Mouse (Mus musculus) stomach, embryonic 14.5 days (tissue): Measurements from ENCODE around the gene 1700020A23Rik. TPM values are rescaled to one million over a fixed set of nuclear protein-coding genes. Genes with fewer than 3 reads are reported as not detected.
A peak's percentile ranks its signal among the peaks of the same experiment; 100 is the strongest.

Source experiments
- ATAC-seq: fragments of 200-750 bp; cut with Nextera tagmentation; 2 replicates; pipeline ENCODE4 v1.8.0; 2017; ENCODE audit warnings: low read depth, moderate TSS enrichment; ENCODE audit not compliant: insufficient number of reproducible peaks, insufficient read depth, low FRiP score
- H3K27ac ChIP-seq: fragments of 300-500 bp; sonication (generic); 2 replicates; pipeline ENCODE4 v1.5.1; 2014; ENCODE audit warnings: mild to moderate bottlenecking, low read length, moderate library complexity, mixed read lengths
- H3K27me3 ChIP-seq: fragments of 300-500 bp; sonication (generic); 2 replicates; pipeline ENCODE4 v1.6.1; 2014; ENCODE audit warnings: low read length, control low read depth, mixed read lengths; ENCODE audit not compliant: control insufficient read depth, insufficient read depth
- H3K36me3 ChIP-seq: fragments of 300-500 bp; sonication (generic); 2 replicates; pipeline ENCODE4 v1.6.1; 2014; ENCODE audit warnings: mild to moderate bottlenecking, control low read depth, low read length, moderate library complexity, mixed read lengths; ENCODE audit not compliant: control insufficient read depth, insufficient read depth
- H3K4me1 ChIP-seq: fragments of 300-500 bp; sonication (generic); 2 replicates; pipeline ENCODE4 v1.6.1; 2014; ENCODE audit warnings: low read length, control low read depth, mixed read lengths; ENCODE audit not compliant: control insufficient read depth, insufficient read depth
- H3K4me2 ChIP-seq: fragments of 300-500 bp; sonication (generic); replicated peaks from 2 replicates; pipeline ENCODE4 v1.6.1; 2014; ENCODE audit warnings: low read depth, low read length, control low read depth
- H3K4me3 ChIP-seq: fragments of 300-500 bp; sonication (generic); 2 replicates; pipeline ENCODE4 v1.5.1; 2014; ENCODE audit warnings: low read depth, low read length, control low read depth
- H3K9ac ChIP-seq: fragments of 300-500 bp; sonication (generic); replicated peaks from 2 replicates; pipeline ENCODE4 v1.6.1; 2014; ENCODE audit warnings: low read depth, mild to moderate bottlenecking, control low read depth, low read length, moderate library complexity, mixed read lengths
- H3K9me3 ChIP-seq: fragments of 300-500 bp; sonication (generic); 2 replicates; pipeline ENCODE4 v1.6.1; 2016; ENCODE audit warnings: low read depth, low read length, control low read depth; ENCODE audit not compliant: control insufficient read depth
- WGBS: fragments of 180-500 bp; shearing (Covaris S2); extraction: QIAGEN DNeasy Blood & Tissue Kit; methylation state at CpG from one replicate; pipeline ENCODE4 v1.1.7; 2014; 5-methylcytosine and 5-hydroxymethylcytosine counted together
- polyA plus RNA-seq: library from polyadenylated mRNA; unstranded; fragments of >200 nt; fragmentation: Nextera tagmentation; extraction: Ambion mirVana; gene quantifications from 2 replicates; pipeline ENCODE4 v1.2.1, GENCODE M21; 2014

1700020A23Rik gene
- polyA plus RNA-seq, 1 experiment from 2014 or later = not detected

DNA sequence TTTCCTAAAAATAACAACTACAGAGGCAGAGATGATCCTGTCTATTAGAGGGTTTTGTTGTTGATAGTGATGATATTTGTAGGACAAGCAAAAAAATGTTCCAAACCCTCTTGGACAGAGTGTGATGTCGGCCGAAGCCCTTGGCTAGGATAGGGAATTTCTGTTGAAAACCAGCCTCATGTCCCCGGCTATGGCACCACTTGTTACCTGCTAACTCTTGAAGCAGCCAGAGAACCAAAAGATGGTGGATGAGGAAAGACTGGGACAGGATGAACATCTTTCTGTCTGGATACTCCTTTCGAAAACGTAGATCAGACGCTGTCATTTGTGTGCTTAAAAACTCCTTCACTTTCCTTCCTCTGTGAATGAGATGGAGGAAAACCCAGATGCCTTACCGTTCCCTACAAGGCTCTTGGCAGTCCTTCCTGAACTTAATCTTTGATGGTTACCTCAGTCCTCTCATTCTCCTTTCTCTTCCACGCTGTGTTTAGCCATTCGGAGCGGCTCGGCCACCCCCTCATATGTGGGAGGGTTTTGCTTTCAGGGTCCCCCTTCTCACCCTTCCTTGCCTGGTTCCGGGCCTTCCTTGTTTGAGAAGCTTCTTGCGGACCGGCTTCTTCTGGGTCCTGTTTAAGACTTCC lies 46.1 kb downstream of the 1700020A23Rik start:
- 64% methylated on average over 14 of the region's 14 CpGs for WGBS
- ATAC-seq = no peak

DNA sequence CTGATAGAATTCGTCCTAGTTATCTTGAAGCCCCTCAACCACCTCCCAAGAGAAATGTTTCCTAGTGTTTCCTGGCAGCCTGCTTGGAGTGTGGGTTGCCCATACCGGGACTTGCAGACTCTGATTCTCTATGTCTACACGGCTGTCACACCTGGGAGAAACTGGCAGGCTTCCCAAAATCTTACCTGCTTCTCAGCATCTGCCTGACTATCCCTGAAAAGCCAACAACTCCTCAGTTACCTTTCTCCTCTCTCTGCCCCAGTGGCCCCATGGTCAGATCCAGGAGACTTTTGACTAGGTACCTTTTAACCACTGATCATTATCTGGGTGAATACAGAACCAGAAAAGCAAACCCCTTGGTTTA lies 46.6 kb downstream of the 1700020A23Rik start:
- H3K4me3 ChIP-seq = peak overlapping the region; percentile 82; the same call in 1 of the 2 replicates
- H3K9ac ChIP-seq = no peak overlapping the region

More for the DNA sequence above, 46.1 kb downstream of the 1700020A23Rik start:
- H3K4me3 ChIP-seq = peak overlapping the region; percentile 82
- H3K27ac ChIP-seq = no peak overlapping the region
- H3K9ac ChIP-seq = peak overlapping the region; percentile 69; the same call in 1 of the 2 replicates
- H3K27me3 ChIP-seq = no peaks in the 10 kb centered on the region
- H3K36me3 ChIP-seq = no peaks in the 10 kb centered on the region
- H3K9me3 ChIP-seq = no peaks in the 10 kb centered on the region
- peaks cover 19% of the 10 kb centered on the region; the same call in 1 of the 2 replicates for H3K4me1 ChIP-seq
- peak overlapping the region; percentile 61 for H3K4me2 ChIP-seq

DNA sequence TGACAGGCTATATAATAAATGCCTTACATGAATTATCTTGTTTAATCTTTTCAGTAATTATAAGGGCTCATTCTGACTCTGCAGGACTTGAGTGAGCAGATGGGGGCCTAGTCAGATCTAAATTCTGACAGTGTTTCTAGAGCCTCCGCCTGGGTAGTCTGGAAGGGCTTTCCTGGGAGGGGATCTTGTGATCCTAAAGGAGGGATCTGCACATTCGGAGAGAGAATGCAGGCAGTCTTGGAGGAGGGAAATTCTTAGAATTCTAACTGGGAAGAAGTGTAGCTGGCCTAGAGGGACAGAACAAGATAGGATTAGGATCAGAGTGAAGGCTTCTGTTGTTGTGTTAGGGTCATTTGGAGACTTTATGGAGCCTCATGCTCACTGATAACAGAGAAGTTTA lies 47.2 kb downstream of the 1700020A23Rik start:
- no peak for ATAC-seq
- 62% methylated on average over 2 of the region's 2 CpGs for WGBS
- H3K27ac ChIP-seq = no peak overlapping the region
- no peak overlapping the region for H3K9ac ChIP-seq
- H3K4me3 ChIP-seq = no peak overlapping the region
- no peaks in the 10 kb centered on the region for H3K27me3 ChIP-seq
- H3K4me2 ChIP-seq = no peak overlapping the region
- peaks cover 19% of the 10 kb centered on the region; the same call in 1 of the 2 replicates for H3K4me1 ChIP-seq
- no peaks in the 10 kb centered on the region for H3K36me3 ChIP-seq
- H3K9me3 ChIP-seq = no peaks in the 10 kb centered on the region

More for the DNA sequence above, 46.6 kb downstream of the 1700020A23Rik start:
- no peak overlapping the region for H3K27ac ChIP-seq
- no peak for ATAC-seq
- peaks cover 19% of the 10 kb centered on the region; the same call in 1 of the 2 replicates for H3K4me1 ChIP-seq
- H3K27me3 ChIP-seq = no peaks in the 10 kb centered on the region
- 64% methylated on average over 3 of the region's 3 CpGs for WGBS
- no peaks in the 10 kb centered on the region for H3K36me3 ChIP-seq
- H3K4me2 ChIP-seq = peak overlapping the region; percentile 61
- H3K9me3 ChIP-seq = no peaks in the 10 kb centered on the region

DNA sequence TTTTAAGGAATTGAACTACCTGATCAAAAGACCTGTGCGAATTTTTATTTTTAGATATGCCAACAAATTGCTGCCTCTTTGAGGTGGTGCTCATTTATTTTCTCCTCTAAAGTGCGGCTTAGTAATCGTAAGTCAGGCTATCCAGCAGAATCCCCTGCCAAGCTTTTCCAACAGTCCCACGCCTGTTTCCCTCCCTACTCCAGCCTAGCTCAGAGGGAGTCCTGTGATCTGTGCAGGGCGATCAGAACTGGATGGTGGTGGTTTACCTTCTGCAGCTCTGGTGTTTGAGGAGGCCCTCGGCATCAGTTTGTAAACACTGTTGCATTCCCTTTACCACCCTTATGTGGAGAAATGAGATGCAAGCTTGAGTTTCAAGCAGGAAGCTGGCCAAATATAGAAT lies 48.4 kb downstream of the 1700020A23Rik start:
- Histone ChIP-seq H3K4me3 (no peak overlapping the region), H3K4me2 (no peak overlapping the region), H3K36me3 (no peaks in the 10 kb centered on the region), H3K27me3 (no peaks in the 10 kb centered on the region), H3K4me1 (peaks cover 19% of the 10 kb centered on the region; the same call in 1 of the 2 replicates), H3K9ac (no peak overlapping the region), H3K9me3 (no peaks in the 10 kb centered on the region), H3K27ac (no peak overlapping the region)
- 66% methylated on average over 6 of the region's 6 CpGs for WGBS
- ATAC-seq = no peak

DNA sequence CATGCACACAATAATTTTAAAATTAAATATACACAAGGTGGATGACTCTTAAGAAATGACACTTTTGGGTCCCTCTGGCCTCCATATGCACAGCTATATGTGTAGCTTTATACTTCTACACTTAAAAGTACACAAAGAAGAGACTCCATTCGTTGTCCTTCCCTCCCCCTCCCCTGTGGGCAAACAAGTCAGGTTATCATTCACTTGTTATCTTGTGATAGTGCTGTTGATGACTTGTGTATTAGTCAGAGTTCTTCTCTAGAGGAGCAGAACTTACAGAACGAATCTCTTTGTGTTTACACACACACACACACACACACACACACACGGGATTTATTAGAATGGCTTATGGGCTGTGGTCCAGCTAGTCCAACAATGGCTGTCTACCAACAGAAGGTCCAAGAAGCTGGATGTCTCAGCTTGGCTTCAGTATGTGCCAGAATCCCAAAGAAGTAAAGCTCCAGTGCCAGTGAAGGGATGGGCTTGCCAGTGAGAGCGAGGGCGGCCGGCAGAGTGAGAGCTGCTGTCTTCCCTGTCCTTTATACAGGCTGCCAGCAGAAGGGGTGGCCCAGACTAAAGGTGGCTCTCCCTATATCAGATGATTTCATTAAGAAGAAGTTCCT lies 49.8 kb downstream of the 1700020A23Rik start:
- Histone ChIP-seq H3K4me2 (no peak overlapping the region), H3K27me3 (no peaks in the 10 kb centered on the region), H3K27ac (no peak overlapping the region), H3K36me3 (no peaks in the 10 kb centered on the region), H3K9me3 (no peaks in the 10 kb centered on the region), H3K4me3 (no peak overlapping the region), H3K9ac (no peak overlapping the region), H3K4me1 (peaks cover 14% of the 10 kb centered on the region; the same call in 1 of the 2 replicates)
- WGBS = 61% methylated on average over 6 of the region's 6 CpGs
- no peak for ATAC-seq

Other genes starting within 250 kb of the 1700020A23Rik start
- 596 and 613 TPM in 2 replicates for gene Snrpb, start 225.9 kb upstream of the 1700020A23Rik start, polyA plus RNA-seq
- gene Tmc2, start 210.1 kb upstream of the 1700020A23Rik start, polyA plus RNA-seq = not detected in 2 replicates
- 273 and 305 TPM in 2 replicates for gene Nop56, start 130.8 kb upstream of the 1700020A23Rik start, polyA plus RNA-seq
- gene Idh3b, start 120.7 kb upstream of the 1700020A23Rik start, polyA plus RNA-seq = 165 and 169 TPM in 2 replicates
- 3.7 and 4.7 TPM in 2 replicates for gene Ebf4, start 110.1 kb upstream of the 1700020A23Rik start, polyA plus RNA-seq
- gene Cpxm1, start 7.7 kb upstream of the 1700020A23Rik start, polyA plus RNA-seq = 44.2 and 46.7 TPM in 2 replicates
- 0.13 TPM in 1 of 2 replicates, not detected in the other for gene Gm28372, start within 50 bp of the 1700020A23Rik start, polyA plus RNA-seq
- not detected in 2 replicates for gene Tmem239, start 1.2 kb downstream of the 1700020A23Rik start, polyA plus RNA-seq
- 69.7 and 71.3 TPM in 2 replicates for gene Vps16, start 19.1 kb downstream of the 1700020A23Rik start, polyA plus RNA-seq
- gene Pced1a, start 19.4 kb downstream of the 1700020A23Rik start, polyA plus RNA-seq = 12.4 and 12.9 TPM in 2 replicates
- gene Ptpra, start 45.0 kb downstream of the 1700020A23Rik start, polyA plus RNA-seq = 110 and 115 TPM in 2 replicates
- 85.6 and 86.2 TPM in 2 replicates for gene Mrps26, start 158.5 kb downstream of the 1700020A23Rik start, polyA plus RNA-seq
- not detected in 2 replicates for gene Oxt, start 170.9 kb downstream of the 1700020A23Rik start, polyA plus RNA-seq
- not detected in 2 replicates for gene Avp, start 177.3 kb downstream of the 1700020A23Rik start, polyA plus RNA-seq
- gene Fastkd5, start 224.8 kb downstream of the 1700020A23Rik start, polyA plus RNA-seq = 17.1 and 17.9 TPM in 2 replicates
- gene Ubox5, start 224.8 kb downstream of the 1700020A23Rik start, polyA plus RNA-seq = 14.0 and 14.6 TPM in 2 replicates
- 2.8 and 4.0 TPM in 2 replicates for gene Lzts3, start 237.5 kb downstream of the 1700020A23Rik start, polyA plus RNA-seq